8 mouse cellular contexts compared by ENCODE assay signal in the genomic region with DNA sequence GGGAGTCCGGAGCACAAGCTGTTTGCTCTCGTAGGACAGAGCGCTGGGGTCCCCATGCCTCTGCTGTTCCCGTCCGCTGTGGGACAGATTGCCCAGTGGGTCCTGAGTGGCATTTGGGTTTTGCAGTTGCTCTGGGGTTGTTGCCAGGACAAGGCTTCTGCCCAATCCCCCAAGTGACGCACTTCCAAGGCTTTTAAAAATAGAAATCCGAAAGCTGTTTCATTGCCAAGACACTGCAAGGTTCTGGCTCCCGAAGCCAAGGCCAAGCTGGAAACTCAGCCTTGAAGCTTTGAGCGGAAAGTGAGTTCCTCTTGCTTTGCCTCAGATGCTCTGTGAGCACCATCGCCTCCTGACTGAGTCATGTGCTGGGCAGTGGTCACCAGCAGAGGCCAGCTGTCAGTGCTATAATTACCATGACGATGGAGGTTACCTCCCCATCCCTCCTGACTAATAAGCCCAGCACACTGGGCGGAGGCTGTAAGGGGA. TPM values are rescaled to one million over a fixed set of nuclear protein-coding genes. Genes with fewer than 3 reads are reported as not detected.
DNase-seq lines count a peak whose midpoint lies in the region; ATAC-seq and TF ChIP-seq lines count a peak whose summit lies in the region.

No protein-coding gene starts in this region.

- H3K4me3 ChIP-seq in midbrain, embryonic 10.5 days, result no peak overlapping the region
- H3K4me3 ChIP-seq in midbrain, embryonic 13.5 days (replicated peaks), result no peak overlapping the region
- no peak overlapping the region for H3K4me3 ChIP-seq in heart, embryonic 13.5 days
- no peak overlapping the region for H3K4me3 ChIP-seq in midbrain, postnatal 0 days (ENCODE audit: low read depth, low read length)

- no peak for TF ChIP-seq CTCF in midbrain, postnatal 0 days (IDR thresholded peaks at IDR 0.05)

- no peak overlapping the region for H3K4me2 ChIP-seq in midbrain, embryonic 13.5 days (replicated peaks)
- H3K4me2 ChIP-seq in heart, embryonic 13.5 days, result no peak overlapping the region
- H3K4me2 ChIP-seq in midbrain, postnatal 0 days (ENCODE audit: low read depth, low read length, poor library complexity, severe bottlenecking), result 0 out of 2 replicates have a peak overlapping the region, but pooled peaks have one; percentile 6

- H3K27me3 ChIP-seq in midbrain, embryonic 10.5 days (ENCODE audit: low read depth, poor library complexity, severe bottlenecking), result no peaks in the 10 kb centered on the region
- no peaks in the 10 kb centered on the region for H3K27me3 ChIP-seq in midbrain, embryonic 13.5 days
- H3K27me3 ChIP-seq in heart, embryonic 13.5 days (replicated peaks), result no peaks in the 10 kb centered on the region
- H3K27me3 ChIP-seq in midbrain, postnatal 0 days (ENCODE audit: insufficient read depth, low read length), result no peaks in the 10 kb centered on the region

- WGBS in midbrain, embryonic 10.5 days, result 86% methylated on average over 12 of the region's 12 CpGs
- WGBS in midbrain, embryonic 13.5 days, result 73% methylated on average over 12 of the region's 12 CpGs
- 62% methylated on average over 12 of the region's 12 CpGs for WGBS in heart, embryonic 13.5 days
- WGBS in midbrain, postnatal 0 days, result 60% methylated on average over 12 of the region's 12 CpGs

- ATAC-seq in midbrain, embryonic 13.5 days, result no peak
- ATAC-seq in heart, embryonic 13.5 days (ENCODE audit: extremely low read depth, insufficient number of reproducible peaks, low FRiP score, low TSS enrichment), result no peak
- peak; percentile 44 for ATAC-seq in midbrain, postnatal 0 days (ENCODE audit: low FRiP score)
- ATAC-seq in megakaryocyte-erythroid progenitor cell, adult 5-6 weeks (replicated peaks; ENCODE audit: low FRiP score, low TSS enrichment, poor library complexity, severe bottlenecking), result no peak

- no peak overlapping the region for H3K9ac ChIP-seq in midbrain, embryonic 13.5 days (replicated peaks)
- 0 out of 2 replicates have a peak overlapping the region, but pooled peaks have one; percentile 10 for H3K9ac ChIP-seq in heart, embryonic 13.5 days
- no peak overlapping the region for H3K9ac ChIP-seq in midbrain, postnatal 0 days (replicated peaks; ENCODE audit: low read length, poor library complexity, severe bottlenecking)

- no peaks in the 10 kb centered on the region for H3K9me3 ChIP-seq in midbrain, embryonic 10.5 days (replicated peaks)
- no peaks in the 10 kb centered on the region for H3K9me3 ChIP-seq in midbrain, embryonic 13.5 days
- H3K9me3 ChIP-seq in heart, embryonic 13.5 days, result no peaks in the 10 kb centered on the region
- H3K9me3 ChIP-seq in midbrain, postnatal 0 days (ENCODE audit: low read length), result no peaks in the 10 kb centered on the region

- DNase-seq in midbrain, embryonic 10.5 days (ENCODE audit: low spot score), result no peak
- DNase-seq in cerebellum, adult 8-10 months, result peak; percentile 87
- DNase-seq in layer of hippocampus, adult 8-10 months (ENCODE audit: low spot score in 2 of 2), result peak; percentile 33 to 50
- DNase-seq in midbrain, postnatal 0 days (ENCODE audit: low spot score), result peak; percentile 86
- no peak for DNase-seq in spleen, postnatal 10 days (ENCODE audit: low spot score in 2 of 2)

- H3K4me1 ChIP-seq in midbrain, embryonic 10.5 days, result peaks cover 22% of the 10 kb centered on the region
- 0 out of 2 replicates have a peak, but pooled peaks cover 6% of the 10 kb centered on the region for H3K4me1 ChIP-seq in midbrain, embryonic 13.5 days (replicated peaks)
- peaks cover 15% of the 10 kb centered on the region for H3K4me1 ChIP-seq in heart, embryonic 13.5 days
- H3K4me1 ChIP-seq in midbrain, postnatal 0 days (ENCODE audit: insufficient read depth, low read length), result no peaks in the 10 kb centered on the region

- no peaks in the 10 kb centered on the region for H3K36me3 ChIP-seq in midbrain, embryonic 10.5 days
- H3K36me3 ChIP-seq in midbrain, embryonic 13.5 days, result no peaks in the 10 kb centered on the region
- no peaks in the 10 kb centered on the region for H3K36me3 ChIP-seq in heart, embryonic 13.5 days
- H3K36me3 ChIP-seq in midbrain, postnatal 0 days (ENCODE audit: insufficient read depth, low read length), result no peaks in the 10 kb centered on the region

- H3K27ac ChIP-seq in midbrain, embryonic 10.5 days (replicated peaks), result peak overlapping the region; percentile 46; the same call in 1 of the 2 replicates
- no peak overlapping the region for H3K27ac ChIP-seq in midbrain, embryonic 13.5 days
- peak overlapping the region; percentile 28; the same call in 1 of the 2 replicates for H3K27ac ChIP-seq in heart, embryonic 13.5 days (replicated peaks)
- no peak overlapping the region for H3K27ac ChIP-seq in midbrain, postnatal 0 days (ENCODE audit: low read depth, low read length)

RNA-seq across cellular contexts. Expression of a gene that starts 54.7 kb away (rescaled TPM):
- 6.3 and 6.5 TPM in 2 replicates for polyA plus RNA-seq in midbrain, embryonic 10.5 days (2016; fragmentation: Nextera tagmentation; extraction: Ambion mirVana)
- 4.6 and 4.8 TPM in 2 replicates for polyA plus RNA-seq in midbrain, embryonic 13.5 days (2015; fragmentation: Nextera tagmentation; extraction: Ambion mirVana)
- 38.7 and 41.3 TPM in 2 replicates for polyA plus RNA-seq in heart, embryonic 13.5 days (2015; fragmentation: Nextera tagmentation; extraction: Ambion mirVana)
- total RNA-seq in layer of hippocampus, adult 8-10 months (2022), result 1 to 10 TPM; 7.9 to 9.2 (median 8.3) TPM
- 5.7 and 11.2 TPM in 2 replicates for total RNA-seq in midbrain, postnatal 0 days (2014; rRNA removed)
- polyA plus RNA-seq in midbrain, postnatal 0 days (2015; fragmentation: Nextera tagmentation; extraction: Ambion mirVana), result 4.6 and 4.9 TPM in 2 replicates
- total RNA-seq in megakaryocyte-erythroid progenitor cell, adult 5-6 weeks (2014; fragmentation: Nextera tagmentation), result not detected in 2 replicates
- not detected in 2 replicates for total RNA-seq in megakaryocyte-erythroid progenitor cell, adult 5-6 weeks (2017)

Comparison
In these comparisons a context has a peak if more than half of its experiments do, and no peak if none do; other contexts are left out.
1. DNase-seq: peak in cerebellum, adult 8-10 months (single experiment), layer of hippocampus, adult 8-10 months (2 of 2) and midbrain, postnatal 0 days (single experiment); none in midbrain, embryonic 10.5 days (single experiment) and spleen, postnatal 10 days (0 of 2).
2. H3K27ac ChIP-seq: peak in midbrain, embryonic 10.5 days (single experiment) and heart, embryonic 13.5 days (single experiment); none in midbrain, embryonic 13.5 days (single experiment) and midbrain, postnatal 0 days (single experiment).